Mouse (Mus musculus) heart, embryonic 11.5 days (tissue): Measurements from ENCODE around the gene Anxa3. TPM values are rescaled to one million over a fixed set of nuclear protein-coding genes. Genes with fewer than 3 reads are reported as not detected.

ENCODE experiments used
- ATAC-seq: fragments of 200-750 bp; cut with Nextera tagmentation; replicated peaks from 2 replicates; pipeline ENCODE4 v1.8.0; 2017; ENCODE audit warnings: moderate library complexity; ENCODE audit not compliant: insufficient number of reproducible peaks, low FRiP score, low TSS enrichment
- H3K27ac ChIP-seq: fragments of 300-500 bp; sonication (generic); 2 replicates; pipeline ENCODE4 v1.5.1; 2014; ENCODE audit warnings: mild to moderate bottlenecking, low read depth, low read length
- H3K27me3 ChIP-seq: fragments of 300-500 bp; sonication (generic); 2 replicates; pipeline ENCODE4 v1.6.1; 2014; ENCODE audit warnings: mild to moderate bottlenecking, low read length, mixed read lengths; ENCODE audit not compliant: control insufficient read depth, insufficient read depth
- H3K36me3 ChIP-seq: fragments of 300-500 bp; sonication (generic); 2 replicates; pipeline ENCODE4 v1.6.1; 2014; ENCODE audit warnings: mild to moderate bottlenecking, low read length, moderate library complexity, mixed read lengths; ENCODE audit not compliant: control insufficient read depth, insufficient read depth
- H3K4me1 ChIP-seq: fragments of 300-500 bp; sonication (generic); 2 replicates; pipeline ENCODE4 v1.6.1; 2014; ENCODE audit warnings: low read length; ENCODE audit not compliant: control insufficient read depth, insufficient read depth
- H3K4me2 ChIP-seq: fragments of 300-500 bp; sonication (generic); 2 replicates; pipeline ENCODE4 v1.6.1; 2014; ENCODE audit warnings: mild to moderate bottlenecking, moderate library complexity
- H3K4me3 ChIP-seq: fragments of 300-500 bp; sonication (generic); 2 replicates; pipeline ENCODE4 v1.5.1; 2014; ENCODE audit warnings: low read depth, low read length
- H3K9ac ChIP-seq: fragments of 300-500 bp; sonication (generic); 2 replicates; pipeline ENCODE4 v1.6.1; 2014; ENCODE audit warnings: mild to moderate bottlenecking, low read depth, low read length, moderate library complexity
- H3K9me3 ChIP-seq: fragments of 300-500 bp; sonication (generic); replicated peaks from 2 replicates; pipeline ENCODE4 v1.6.1; 2016; ENCODE audit warnings: low read length; ENCODE audit not compliant: control insufficient read depth
- WGBS: fragments of 180-500 bp; shearing (Covaris S2); extraction: QIAGEN DNeasy Blood & Tissue Kit; methylation state at CpG from one replicate; pipeline ENCODE4 v1.1.7; 2014; ENCODE audit not compliant: insufficient replicate concordance; 5-methylcytosine and 5-hydroxymethylcytosine counted together
- polyA plus RNA-seq: library from polyadenylated mRNA; unstranded; fragments of >200 nt; fragmentation: Nextera tagmentation; extraction: Ambion mirVana; gene quantifications from 2 replicates; pipeline ENCODE4 v1.2.1, GENCODE M21; 2014

Gene Anxa3
- polyA plus RNA-seq, 1 experiment from 2014 or later = 62.9 TPM

- H3K4me2 ChIP-seq = no peak overlapping the region
- 64% methylated on average over 1 of the region's 1 CpGs for WGBS
Observed at GRCm38 (mm10) chr5:96859938-96860337, 66.8 kb downstream of the Anxa3 start.

GRCm38 (mm10) chr5:96867171-96867570, 74.0 kb downstream of the Anxa3 start:
- no peak overlapping the region for H3K4me2 ChIP-seq
- no peak overlapping the region for H3K4me3 ChIP-seq
- WGBS = 80% methylated on average over 4 of the region's 4 CpGs
- H3K36me3 ChIP-seq = no peaks in the 10 kb centered on the region
- no peak overlapping the region for H3K27ac ChIP-seq
- ATAC-seq = no peak
- H3K4me1 ChIP-seq = no peaks in the 10 kb centered on the region
- H3K9ac ChIP-seq = no peak overlapping the region
- H3K27me3 ChIP-seq = no peaks in the 10 kb centered on the region
- H3K9me3 ChIP-seq = no peaks in the 10 kb centered on the region

More at GRCm38 (mm10) chr5:96859938-96860337, 66.8 kb downstream of the Anxa3 start:
- Histone ChIP-seq H3K27me3 (no peaks in the 10 kb centered on the region), H3K9me3 (no peaks in the 10 kb centered on the region), H3K27ac (no peak overlapping the region), H3K4me1 (no peaks in the 10 kb centered on the region), H3K36me3 (no peaks in the 10 kb centered on the region), H3K4me3 (no peak overlapping the region), H3K9ac (no peak overlapping the region)
- no peak for ATAC-seq

GRCm38 (mm10) chr5:96868893-96869292, 75.8 kb downstream of the Anxa3 start:
- no peaks in the 10 kb centered on the region for H3K36me3 ChIP-seq
- no peaks in the 10 kb centered on the region for H3K27me3 ChIP-seq
- no peaks in the 10 kb centered on the region for H3K9me3 ChIP-seq
- ATAC-seq = no peak
- no peak overlapping the region for H3K4me2 ChIP-seq
- H3K4me1 ChIP-seq = no peaks in the 10 kb centered on the region
- no peak overlapping the region for H3K27ac ChIP-seq
- H3K9ac ChIP-seq = no peak overlapping the region
- H3K4me3 ChIP-seq = no peak overlapping the region
- 68% methylated on average over 6 of the region's 6 CpGs for WGBS

GRCm38 (mm10) chr5:96870996-96871395, 77.9 kb downstream of the Anxa3 start:
- ATAC-seq = no peak
- 83% methylated on average over 12 of the region's 12 CpGs for WGBS
- H3K4me3 ChIP-seq = no peak overlapping the region
- H3K27me3 ChIP-seq = no peaks in the 10 kb centered on the region
- H3K9me3 ChIP-seq = no peaks in the 10 kb centered on the region
- H3K36me3 ChIP-seq = no peaks in the 10 kb centered on the region
- H3K4me1 ChIP-seq = no peaks in the 10 kb centered on the region
- H3K4me2 ChIP-seq = no peak overlapping the region
- H3K9ac ChIP-seq = no peak overlapping the region
- H3K27ac ChIP-seq = no peak overlapping the region

- Histone ChIP-seq H3K36me3 (no peaks in the 10 kb centered on the region), H3K4me3 (no peak overlapping the region), H3K27me3 (no peaks in the 10 kb centered on the region), H3K9ac (no peak overlapping the region), H3K4me1 (no peaks in the 10 kb centered on the region), H3K9me3 (peaks cover 4% of the 10 kb centered on the region; the same call in 1 of the 2 replicates), H3K27ac (no peak overlapping the region), H3K4me2 (no peak overlapping the region)
- no peak for ATAC-seq
- 97% methylated on average over 1 of the region's 1 CpGs for WGBS
Observed at GRCm38 (mm10) chr5:96878178-96878577, 85.0 kb downstream of the Anxa3 start.

GRCm38 (mm10) chr5:96878851-96879540, 85.9 kb downstream of the Anxa3 start:
- H3K36me3 ChIP-seq = no peaks in the 10 kb centered on the region
- H3K4me2 ChIP-seq = no peak overlapping the region
- peaks cover 4% of the 10 kb centered on the region; the same call in 1 of the 2 replicates for H3K9me3 ChIP-seq
- no peak overlapping the region for H3K4me3 ChIP-seq
- no peak overlapping the region for H3K27ac ChIP-seq
- WGBS = 85% methylated on average over 11 of the region's 11 CpGs
- H3K9ac ChIP-seq = no peak overlapping the region
- ATAC-seq = no peak
- H3K4me1 ChIP-seq = no peaks in the 10 kb centered on the region
- H3K27me3 ChIP-seq = no peaks in the 10 kb centered on the region

- H3K27me3 ChIP-seq = no peaks in the 10 kb centered on the region
- no peak for ATAC-seq
- 75% methylated on average over 5 of the region's 5 CpGs for WGBS
Observed at GRCm38 (mm10) chr5:96880231-96880630, 87.1 kb downstream of the Anxa3 start.

GRCm38 (mm10) chr5:96881118-96881517, 88.0 kb downstream of the Anxa3 start:
- H3K4me2 ChIP-seq = no peak overlapping the region
- peak; percentile 92 for ATAC-seq
- peaks cover 4% of the 10 kb centered on the region; the same call in 1 of the 2 replicates for H3K9me3 ChIP-seq
- WGBS = 54% methylated on average over 3 of the region's 3 CpGs
- H3K9ac ChIP-seq = no peak overlapping the region
- H3K27me3 ChIP-seq = no peaks in the 10 kb centered on the region
- no peaks in the 10 kb centered on the region for H3K36me3 ChIP-seq
- no peaks in the 10 kb centered on the region for H3K4me1 ChIP-seq
- H3K4me3 ChIP-seq = no peak overlapping the region
- no peak overlapping the region for H3K27ac ChIP-seq

More at GRCm38 (mm10) chr5:96880231-96880630, 87.1 kb downstream of the Anxa3 start:
- H3K9ac ChIP-seq = no peak overlapping the region
- no peaks in the 10 kb centered on the region for H3K4me1 ChIP-seq
- H3K9me3 ChIP-seq = peaks cover 4% of the 10 kb centered on the region; the same call in 1 of the 2 replicates
- H3K4me2 ChIP-seq = no peak overlapping the region
- no peak overlapping the region for H3K4me3 ChIP-seq
- H3K27ac ChIP-seq = no peak overlapping the region
- H3K36me3 ChIP-seq = no peaks in the 10 kb centered on the region

- no peak overlapping the region for H3K9ac ChIP-seq
- peaks cover 4% of the 10 kb centered on the region; the same call in 1 of the 2 replicates for H3K9me3 ChIP-seq
- H3K27ac ChIP-seq = no peak overlapping the region
- no peaks in the 10 kb centered on the region for H3K36me3 ChIP-seq
- no peaks in the 10 kb centered on the region for H3K4me1 ChIP-seq
- no peaks in the 10 kb centered on the region for H3K27me3 ChIP-seq
- H3K4me3 ChIP-seq = no peak overlapping the region
- no peak overlapping the region for H3K4me2 ChIP-seq
- WGBS = 82% methylated on average over 3 of the region's 3 CpGs
- ATAC-seq = no peak
Observed at GRCm38 (mm10) chr5:96881613-96882012, 88.5 kb downstream of the Anxa3 start.
